Mouse (Mus musculus): ENCODE data around the gene Tmem131. TPM values are rescaled to one million over a fixed set of nuclear protein-coding genes. Genes with fewer than 3 reads are reported as not detected.

The Tmem131 gene
- polyA plus RNA-seq, 1 experiment from 2014 or later: 13.3 TPM

- Histone ChIP-seq H3K27ac (no peak overlapping the region), H3K4me2 (no peak overlapping the region), H3K9me3 (no peaks in the 10 kb centered on the region), H3K9ac (no peak overlapping the region), H3K4me1 (peaks cover 24% of the 10 kb centered on the region), H3K4me3 (no peak overlapping the region), H3K27me3 (no peaks in the 10 kb centered on the region), H3K36me3 (no peaks in the 10 kb centered on the region)
- no peak for ATAC-seq (ENCODE audit: insufficient number of reproducible peaks, low FRiP score, low TSS enrichment, low read depth)
- WGBS: 76% methylated on average over 7 of the region's 7 CpGs
Observed at GRCm38 (mm10) chr1:36936567-36936966, 6.9 kb downstream of the Tmem131 start.

- Histone ChIP-seq H3K4me2 (no peak overlapping the region), H3K36me3 (no peaks in the 10 kb centered on the region), H3K4me3 (no peak overlapping the region), H3K9me3 (no peaks in the 10 kb centered on the region), H3K9ac (no peak overlapping the region), H3K27ac (no peak overlapping the region), H3K4me1 (peaks cover 20% of the 10 kb centered on the region), H3K27me3 (no peaks in the 10 kb centered on the region)
- no peak for ATAC-seq (ENCODE audit: insufficient number of reproducible peaks, low FRiP score, low TSS enrichment, low read depth)
- WGBS: 69% methylated on average over 6 of the region's 6 CpGs
Observed at GRCm38 (mm10) chr1:36934778-36935177, 8.7 kb downstream of the Tmem131 start.

DNA sequence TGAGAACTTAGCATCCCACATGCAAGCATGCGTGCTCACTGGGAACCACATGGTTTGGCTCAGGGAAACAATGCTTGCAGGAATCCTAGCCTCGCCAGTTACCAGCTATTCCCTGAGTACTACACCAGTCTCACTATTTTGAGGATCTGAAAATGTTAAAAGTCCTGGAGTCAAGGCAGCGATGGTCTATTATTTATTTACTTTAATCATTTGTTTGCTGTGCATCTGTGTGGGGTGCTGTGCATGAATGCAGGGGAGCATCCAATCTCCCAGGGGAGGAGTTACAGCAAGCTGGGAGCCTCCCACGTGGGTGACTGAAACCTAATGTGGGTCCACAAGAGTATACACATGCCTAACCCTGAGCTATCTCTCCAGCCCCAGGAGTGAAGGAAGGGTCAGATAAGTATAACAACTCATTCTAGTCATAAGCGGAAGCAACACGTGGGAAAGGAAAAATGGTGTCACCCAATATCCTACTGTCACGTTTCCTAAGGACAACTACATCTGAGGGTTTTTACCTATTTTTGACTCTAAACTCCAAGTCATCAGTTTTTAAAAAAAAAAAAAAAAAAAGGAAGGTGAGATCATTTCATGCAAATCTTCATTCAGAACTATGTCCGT, 9.4 kb downstream of the Tmem131 start:
- Histone ChIP-seq H3K9ac (no peak overlapping the region), H3K9me3 (no peaks in the 10 kb centered on the region), H3K4me1 (peaks cover 20% of the 10 kb centered on the region), H3K27me3 (no peaks in the 10 kb centered on the region), H3K36me3 (no peaks in the 10 kb centered on the region), H3K4me2 (no peak overlapping the region), H3K4me3 (no peak overlapping the region), H3K27ac (no peak overlapping the region)
- WGBS: 79% methylated on average over 8 of the region's 8 CpGs
- no peak for ATAC-seq (ENCODE audit: insufficient number of reproducible peaks, low FRiP score, low TSS enrichment, low read depth)

GRCm38 (mm10) chr1:36932231-36932630, 11.2 kb downstream of the Tmem131 start:
- H3K36me3 ChIP-seq: no peaks in the 10 kb centered on the region
- H3K9ac ChIP-seq: no peak overlapping the region
- H3K27me3 ChIP-seq: no peaks in the 10 kb centered on the region
- H3K4me2 ChIP-seq: no peak overlapping the region
- H3K9me3 ChIP-seq: no peaks in the 10 kb centered on the region
- WGBS: 90% methylated on average over 1 of the region's 1 CpGs
- no peak overlapping the region for H3K4me3 ChIP-seq
- no peak overlapping the region for H3K27ac ChIP-seq
- no peak for ATAC-seq (ENCODE audit: insufficient number of reproducible peaks, low FRiP score, low TSS enrichment, low read depth)
- peaks cover 11% of the 10 kb centered on the region for H3K4me1 ChIP-seq

DNA sequence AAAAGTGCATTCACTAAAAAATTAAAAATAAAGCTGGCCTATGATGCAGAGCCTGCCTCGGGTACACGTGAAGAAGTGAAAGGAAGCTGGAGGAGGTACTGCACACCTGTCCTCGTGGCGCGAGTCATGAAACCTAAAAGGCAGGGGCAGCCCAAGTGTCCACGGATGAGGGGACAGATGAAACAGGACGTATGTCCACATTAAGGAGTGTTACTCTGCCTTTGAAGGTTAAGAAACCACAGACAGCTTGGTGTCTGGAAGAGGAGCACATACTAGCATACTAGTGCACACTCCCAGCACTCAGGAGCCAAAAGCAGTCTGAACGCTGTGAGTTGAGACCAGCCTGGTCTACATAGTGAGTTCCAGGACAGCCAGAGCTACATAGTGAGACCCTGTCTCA, 12.6 kb downstream of the Tmem131 start:
- H3K27me3 ChIP-seq: no peaks in the 10 kb centered on the region
- ATAC-seq (ENCODE audit: insufficient number of reproducible peaks, low FRiP score, low TSS enrichment, low read depth): no peak
- H3K9ac ChIP-seq: no peak overlapping the region
- H3K4me3 ChIP-seq: no peak overlapping the region
- no peaks in the 10 kb centered on the region for H3K9me3 ChIP-seq
- H3K27ac ChIP-seq: no peak overlapping the region
- 84% methylated on average over 8 of the region's 8 CpGs for WGBS
- H3K4me2 ChIP-seq: no peak overlapping the region
- peaks cover 8% of the 10 kb centered on the region for H3K4me1 ChIP-seq
- H3K36me3 ChIP-seq: no peaks in the 10 kb centered on the region

DNA sequence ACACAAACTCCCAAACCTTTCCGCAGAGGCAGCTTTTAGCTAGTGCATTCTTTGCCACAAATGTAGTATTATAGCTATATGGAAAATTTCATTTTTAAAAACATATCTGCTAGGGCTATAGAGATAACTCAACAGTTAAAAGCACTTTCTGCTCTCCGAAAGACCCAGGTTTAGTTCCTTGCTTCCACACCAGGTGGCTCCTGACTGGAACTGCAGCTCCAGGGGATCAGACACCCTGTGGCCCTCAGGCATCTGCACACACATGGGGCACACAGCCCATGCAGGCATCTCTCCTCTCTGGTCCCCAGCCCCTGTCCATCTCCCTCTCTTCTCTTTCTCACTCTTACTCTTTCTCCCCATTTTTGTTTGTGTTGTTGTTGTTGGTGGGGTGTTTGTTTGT, 13.5 kb downstream of the Tmem131 start:
- H3K27me3 ChIP-seq: no peaks in the 10 kb centered on the region
- H3K4me1 ChIP-seq: peaks cover 8% of the 10 kb centered on the region
- H3K4me2 ChIP-seq: no peak overlapping the region
- no peaks in the 10 kb centered on the region for H3K36me3 ChIP-seq
- no peak overlapping the region for H3K4me3 ChIP-seq
- no peak for ATAC-seq (ENCODE audit: insufficient number of reproducible peaks, low FRiP score, low TSS enrichment, low read depth)
- H3K9ac ChIP-seq: no peak overlapping the region
- H3K27ac ChIP-seq: no peak overlapping the region
- H3K9me3 ChIP-seq: no peaks in the 10 kb centered on the region
- whole genome bisulfite sequencing: 79% methylated on average over 2 of the region's 2 CpGs

DNA sequence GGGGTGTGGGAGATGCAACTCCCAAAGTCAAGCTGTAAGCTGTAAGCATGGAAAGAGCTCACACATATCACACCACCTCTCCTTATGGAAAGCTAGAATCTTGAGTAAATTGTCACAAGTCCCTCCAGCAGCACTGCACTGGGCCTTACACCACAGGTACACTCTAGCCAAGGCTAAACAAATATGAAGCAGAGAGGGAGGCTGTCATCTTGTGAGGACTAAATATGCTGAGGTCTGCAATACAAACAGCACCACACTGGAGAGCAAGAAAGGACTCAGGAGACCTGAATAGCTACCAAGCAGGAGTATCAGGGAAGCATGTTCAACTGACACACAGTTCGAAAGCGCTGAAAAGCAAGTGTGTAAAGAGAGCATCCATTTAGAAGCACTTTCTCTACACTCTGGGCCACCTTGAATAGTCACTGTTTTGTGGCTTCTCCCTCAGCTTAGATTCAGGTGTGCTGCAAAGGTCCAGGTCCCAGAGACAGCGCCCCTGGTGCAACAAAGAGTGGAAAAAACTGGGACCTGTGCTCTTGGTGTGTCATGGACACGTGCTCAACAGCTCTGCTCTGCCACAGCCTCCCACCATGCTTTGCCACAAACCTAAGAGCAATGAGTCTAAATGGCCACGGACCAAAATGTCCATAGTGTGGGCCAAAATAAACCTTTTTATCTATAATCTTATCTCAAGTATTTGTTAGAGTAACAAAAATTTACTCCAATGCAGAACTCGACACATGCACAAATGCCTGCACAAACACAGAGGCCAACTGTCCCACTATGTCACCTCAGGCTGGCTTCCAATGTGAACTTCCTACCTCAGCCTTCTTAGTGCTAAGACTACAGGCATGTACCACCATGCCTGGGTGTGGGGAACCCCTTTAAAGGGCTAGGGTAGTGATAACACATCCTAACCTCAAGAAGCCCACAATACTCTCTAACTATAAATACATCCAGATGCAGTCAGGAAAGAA, 14.8 kb downstream of the Tmem131 start:
- no peaks in the 10 kb centered on the region for H3K36me3 ChIP-seq
- WGBS: 88% methylated on average over 6 of the region's 6 CpGs

GRCm38 (mm10) chr1:36927569-36927968, 15.9 kb downstream of the Tmem131 start:
- no peak overlapping the region for H3K27ac ChIP-seq
- H3K27me3 ChIP-seq: no peaks in the 10 kb centered on the region
- H3K4me3 ChIP-seq: no peak overlapping the region
- 74% methylated on average over 2 of the region's 2 CpGs for WGBS
- no peak overlapping the region for H3K9ac ChIP-seq
- ATAC-seq (ENCODE audit: insufficient number of reproducible peaks, low FRiP score, low TSS enrichment, low read depth): no peak
- peaks cover 3% of the 10 kb centered on the region; the same call in 1 of the 2 replicates for H3K4me1 ChIP-seq
- no peaks in the 10 kb centered on the region for H3K9me3 ChIP-seq
- no peak overlapping the region for H3K4me2 ChIP-seq
- no peaks in the 10 kb centered on the region for H3K36me3 ChIP-seq

More for the DNA sequence above, 14.8 kb downstream of the Tmem131 start:
- Histone ChIP-seq H3K27ac (no peak overlapping the region), H3K9ac (no peak overlapping the region), H3K9me3 (no peaks in the 10 kb centered on the region), H3K27me3 (no peaks in the 10 kb centered on the region), H3K4me3 (no peak overlapping the region), H3K4me2 (no peak overlapping the region), H3K4me1 (peaks cover 3% of the 10 kb centered on the region; the same call in 1 of the 2 replicates)
- ATAC-seq (ENCODE audit: insufficient number of reproducible peaks, low FRiP score, low TSS enrichment, low read depth): no peak

DNA sequence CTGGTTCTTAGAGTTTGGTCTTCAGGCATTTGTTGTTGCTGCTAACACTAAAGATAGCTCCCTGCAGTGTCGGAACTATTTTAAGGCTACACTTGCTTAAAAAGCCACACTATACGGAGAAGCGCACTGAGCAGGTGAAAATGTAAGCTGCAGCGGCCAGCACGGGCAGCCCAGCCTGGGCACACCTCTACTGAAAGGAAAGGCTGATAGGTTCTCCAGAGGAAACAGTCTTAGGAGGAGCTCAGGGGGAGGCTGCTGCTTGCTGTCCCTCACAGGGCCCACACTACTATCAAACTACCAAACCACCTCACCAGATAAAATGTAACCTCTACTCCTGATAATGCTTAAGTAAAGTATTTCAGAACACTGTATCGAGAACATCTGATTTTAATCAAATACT, 16.7 kb downstream of the Tmem131 start:
- WGBS: 78% methylated on average over 6 of the region's 6 CpGs
- ATAC-seq (ENCODE audit: insufficient number of reproducible peaks, low FRiP score, low TSS enrichment, low read depth): no peak

DNA sequence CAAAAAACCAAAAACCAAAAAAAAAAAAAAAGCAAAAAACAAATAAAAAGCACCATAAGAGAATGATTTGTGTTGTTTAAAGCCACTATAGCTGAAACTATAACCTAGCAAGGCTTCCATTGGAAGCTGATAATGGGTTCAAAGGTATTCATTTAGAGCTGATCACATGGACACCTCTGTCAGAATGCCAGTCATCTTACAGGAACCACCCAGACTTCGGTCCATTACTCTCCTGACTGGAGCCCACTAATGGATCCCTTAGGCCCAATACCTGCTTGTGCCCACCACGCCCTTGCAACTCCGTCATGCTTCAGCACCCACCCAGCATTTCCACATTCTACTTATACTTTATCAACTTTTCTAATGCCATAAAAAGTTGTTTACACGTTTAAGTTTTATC, 17.2 kb downstream of the Tmem131 start:
- Histone ChIP-seq H3K27ac (no peak overlapping the region), H3K4me1 (peaks cover 9% of the 10 kb centered on the region), H3K9me3 (no peaks in the 10 kb centered on the region), H3K36me3 (no peaks in the 10 kb centered on the region), H3K9ac (no peak overlapping the region), H3K27me3 (no peaks in the 10 kb centered on the region), H3K4me2 (no peak overlapping the region), H3K4me3 (no peak overlapping the region)
- 80% methylated on average over 4 of the region's 4 CpGs for WGBS
- no peak for ATAC-seq (ENCODE audit: insufficient number of reproducible peaks, low FRiP score, low TSS enrichment, low read depth)

More for the DNA sequence above, 16.7 kb downstream of the Tmem131 start:
- no peaks in the 10 kb centered on the region for H3K27me3 ChIP-seq
- no peak overlapping the region for H3K4me3 ChIP-seq
- H3K9me3 ChIP-seq: no peaks in the 10 kb centered on the region
- H3K36me3 ChIP-seq: no peaks in the 10 kb centered on the region
- no peak overlapping the region for H3K4me2 ChIP-seq
- H3K9ac ChIP-seq: no peak overlapping the region
- peaks cover 4% of the 10 kb centered on the region for H3K4me1 ChIP-seq
- peak overlapping the region; percentile 22; the same call in 1 of the 2 replicates for H3K27ac ChIP-seq

DNA sequence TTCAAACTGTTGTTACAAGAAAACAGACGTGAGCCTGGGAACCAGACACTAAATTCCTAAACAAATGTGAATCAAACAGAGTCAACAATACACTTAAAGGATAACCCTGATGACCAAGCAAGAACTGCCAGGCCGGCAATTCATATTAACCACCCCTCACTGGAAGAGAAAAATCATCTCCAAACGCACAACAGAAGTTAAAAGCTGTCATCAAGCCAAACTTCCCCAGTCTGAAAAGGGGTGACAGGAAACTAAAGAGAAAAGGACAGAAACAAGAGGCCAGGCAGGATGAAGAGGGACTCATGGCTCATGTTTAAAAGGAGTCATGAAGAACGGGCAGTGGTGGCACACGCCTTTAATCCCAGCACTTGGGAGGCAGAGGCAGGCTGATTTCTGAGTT, 17.7 kb downstream of the Tmem131 start:
- Histone ChIP-seq H3K27me3 (no peaks in the 10 kb centered on the region), H3K4me3 (no peak overlapping the region), H3K27ac (no peak overlapping the region), H3K4me1 (peaks cover 14% of the 10 kb centered on the region), H3K36me3 (no peaks in the 10 kb centered on the region), H3K9me3 (no peaks in the 10 kb centered on the region), H3K4me2 (no peak overlapping the region), H3K9ac (no peak overlapping the region)
- no peak for ATAC-seq (ENCODE audit: insufficient number of reproducible peaks, low FRiP score, low TSS enrichment, low read depth)
- 60% methylated on average over 5 of the region's 5 CpGs for WGBS

GRCm38 (mm10) chr1:36924853-36925252, 18.6 kb downstream of the Tmem131 start:
- Histone ChIP-seq H3K9ac (no peak overlapping the region), H3K27me3 (no peaks in the 10 kb centered on the region), H3K27ac (no peak overlapping the region), H3K4me2 (no peak overlapping the region), H3K36me3 (no peaks in the 10 kb centered on the region), H3K4me3 (no peak overlapping the region), H3K4me1 (peaks cover 22% of the 10 kb centered on the region), H3K9me3 (no peaks in the 10 kb centered on the region)
- WGBS: 76% methylated on average over 2 of the region's 2 CpGs
- no peak for ATAC-seq (ENCODE audit: insufficient number of reproducible peaks, low FRiP score, low TSS enrichment, low read depth)
